Mouse (Mus musculus) testis, adult 2 months (tissue): ENCODE data around the gene Krtap26-1. TPM values are rescaled to one million over a fixed set of nuclear protein-coding genes. Genes with fewer than 3 reads are reported as not detected.

Experiments used
- H3K27ac ChIP-seq: fragments of 200-500 bp; 2 replicates; pipeline ENCODE4 v1.5.1; 2012; ENCODE audit warnings: low read depth, low read length; ENCODE audit not compliant: control insufficient read depth, insufficient read depth
- H3K27me3 ChIP-seq: fragments of 200-500 bp; 2 replicates; pipeline ENCODE4 v1.6.1; 2012; ENCODE audit warnings: mild to moderate bottlenecking, low read length, moderate library complexity; ENCODE audit not compliant: control insufficient read depth, insufficient read depth
- H3K36me3 ChIP-seq: fragments of 200-500 bp; 2 replicates; pipeline ENCODE4 v1.6.1; 2012; ENCODE audit warnings: mild to moderate bottlenecking, low read length; ENCODE audit not compliant: control insufficient read depth, insufficient read depth
- H3K4me1 ChIP-seq: fragments of 200-500 bp; 2 replicates; pipeline ENCODE4 v1.6.1; 2012; ENCODE audit warnings: low read length; ENCODE audit not compliant: control insufficient read depth, insufficient read depth
- H3K4me3 ChIP-seq: fragments of 200-500 bp; 2 replicates; pipeline ENCODE4 v1.5.1; 2012; ENCODE audit warnings: low read depth, mild to moderate bottlenecking, low read length, moderate library complexity, mixed read lengths; ENCODE audit not compliant: control insufficient read depth
- CTCF ChIP-seq: fragments of 200-500 bp; IDR thresholded peaks from 2 replicates; pipeline ENCODE4 v1.5.1; 2012; ENCODE audit warnings: low read depth, mild to moderate bottlenecking, inconsistent platforms, low read length, moderate library complexity; ENCODE audit not compliant: control insufficient read depth, insufficient read depth, insufficient replicate concordance
- POLR2A ChIP-seq: fragments of 200-500 bp; IDR thresholded peaks from 2 replicates; pipeline ENCODE4 v1.6.1; 2012; ENCODE audit warnings: low read depth, mild to moderate bottlenecking, inconsistent platforms, low read length, moderate library complexity; ENCODE audit not compliant: control insufficient read depth
- polyA plus RNA-seq: library from polyadenylated mRNA; depleted of rRNA; stranded (reverse); fragments of >200 nt; gene quantifications from 2 replicates; pipeline ENCODE4 v1.2.3, GENCODE M21; 2012; rRNA removed

Krtap26-1 gene
- polyA plus RNA-seq: not detected in 2 replicates

DNA sequence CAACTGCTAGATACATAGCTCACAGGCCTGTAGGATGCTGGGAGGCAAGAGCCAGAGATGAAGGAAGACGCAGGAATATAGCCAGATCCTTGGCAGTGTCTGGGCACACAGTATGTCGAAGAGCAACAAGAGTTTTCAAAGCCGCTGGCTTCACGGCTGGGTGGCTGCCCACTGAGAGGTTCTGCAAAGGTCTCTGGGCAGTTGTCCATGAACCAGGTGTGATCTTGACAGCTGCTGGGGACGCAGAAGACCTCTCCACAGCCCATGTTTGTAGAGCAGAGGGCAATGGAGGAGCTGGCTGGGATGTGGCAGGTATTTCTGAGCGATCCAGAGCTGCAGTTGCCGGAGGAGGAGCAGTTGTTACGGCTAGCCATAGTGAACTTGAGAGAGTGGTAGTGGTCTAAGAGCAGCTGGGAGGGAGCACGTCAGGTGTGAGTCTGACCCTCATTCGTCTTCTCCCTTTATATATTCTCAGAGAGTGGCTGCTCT, at the start of gene Krtap26-1:
Krtap26-1 (minus strand) TSS at position 439 of the 489 bp plus-strand sequence.
- no peak within 1 kb of the TSS for H3K4me3 ChIP-seq
- H3K27ac ChIP-seq: no peak within 1 kb of the TSS
- H3K4me1 ChIP-seq: peaks cover 3% of the 10 kb centered on the region; the same call in 1 of the 2 replicates
- H3K27me3 ChIP-seq: no peaks in the 10 kb centered on the region
- H3K36me3 ChIP-seq: no peaks in the 10 kb centered on the region
- no peak for TF ChIP-seq POLR2A
- no peak for TF ChIP-seq CTCF

DNA sequence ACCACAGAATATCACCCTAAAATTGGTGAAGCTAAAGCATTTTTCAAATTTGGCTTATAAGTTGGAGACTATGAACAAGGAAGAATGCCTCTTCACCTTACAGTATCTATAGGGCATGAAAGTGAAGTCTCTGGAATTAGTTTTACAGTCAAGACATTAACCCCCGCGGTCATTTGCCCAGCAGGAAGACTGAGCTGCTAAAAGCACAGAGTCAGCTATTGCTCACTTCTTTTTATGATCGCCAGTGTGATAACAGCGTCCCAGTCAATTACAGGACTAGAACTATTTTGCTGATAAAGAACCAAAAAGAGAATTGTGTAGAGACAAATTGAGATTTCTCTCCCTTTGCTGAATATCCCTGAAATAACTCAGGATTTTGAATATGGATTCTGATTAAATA, 48.7 kb upstream of the Krtap26-1 start:
- no peaks in the 10 kb centered on the region for H3K4me1 ChIP-seq
- H3K4me3 ChIP-seq: no peak overlapping the region
- TF ChIP-seq POLR2A (no peak), CTCF (no peak)
- no peak overlapping the region for H3K27ac ChIP-seq
- H3K27me3 ChIP-seq: no peaks in the 10 kb centered on the region
- no peaks in the 10 kb centered on the region for H3K36me3 ChIP-seq

DNA sequence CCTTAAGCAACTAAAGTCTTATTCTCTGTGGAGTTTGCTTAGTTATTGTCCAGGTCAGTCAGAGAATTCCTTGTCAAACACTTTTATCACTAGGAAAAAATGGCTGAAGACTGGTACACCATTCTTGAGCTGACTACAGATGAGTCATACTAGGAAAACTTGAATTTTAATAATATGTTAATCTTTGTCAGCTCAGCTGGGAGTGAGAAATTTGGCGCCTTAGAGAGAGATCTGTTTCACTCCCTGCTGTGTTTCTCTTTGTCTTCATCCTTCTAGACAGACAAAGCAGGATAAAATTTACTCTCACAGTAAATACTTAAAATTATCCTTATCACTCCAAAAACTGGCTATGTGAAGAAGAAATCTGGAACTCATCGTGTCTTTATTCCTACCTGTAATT, 33.7 kb upstream of the Krtap26-1 start:
- Histone ChIP-seq H3K27ac (no peak overlapping the region), H3K4me1 (peaks cover 3% of the 10 kb centered on the region), H3K4me3 (no peak overlapping the region), H3K27me3 (no peaks in the 10 kb centered on the region), H3K36me3 (no peaks in the 10 kb centered on the region)
- TF ChIP-seq CTCF (no peak), POLR2A (no peak)

DNA sequence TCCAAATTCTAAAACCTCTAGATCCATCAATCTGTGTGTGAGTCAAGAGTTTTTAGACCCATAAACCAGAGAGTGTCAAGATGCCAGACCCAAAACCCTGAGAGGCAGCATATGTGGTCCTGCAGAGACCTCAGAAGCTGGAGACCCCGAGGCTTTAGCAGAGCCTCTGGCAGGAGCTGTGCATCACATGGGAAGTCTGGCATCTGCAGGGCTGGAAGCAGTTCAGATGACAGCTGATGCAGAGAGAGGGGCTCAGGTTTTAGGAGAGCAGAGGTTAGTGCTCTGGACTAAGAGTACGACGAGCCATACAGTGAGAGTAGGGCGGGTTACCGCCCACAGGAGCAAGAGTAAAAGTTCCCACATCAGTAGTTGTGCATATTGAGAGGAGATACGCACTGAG, 31.5 kb upstream of the Krtap26-1 start:
- Histone ChIP-seq H3K4me3 (no peak overlapping the region), H3K4me1 (peaks cover 3% of the 10 kb centered on the region), H3K36me3 (no peaks in the 10 kb centered on the region), H3K27me3 (no peaks in the 10 kb centered on the region), H3K27ac (no peak overlapping the region)
- TF ChIP-seq POLR2A: no peak
- TF ChIP-seq CTCF: no peak

DNA sequence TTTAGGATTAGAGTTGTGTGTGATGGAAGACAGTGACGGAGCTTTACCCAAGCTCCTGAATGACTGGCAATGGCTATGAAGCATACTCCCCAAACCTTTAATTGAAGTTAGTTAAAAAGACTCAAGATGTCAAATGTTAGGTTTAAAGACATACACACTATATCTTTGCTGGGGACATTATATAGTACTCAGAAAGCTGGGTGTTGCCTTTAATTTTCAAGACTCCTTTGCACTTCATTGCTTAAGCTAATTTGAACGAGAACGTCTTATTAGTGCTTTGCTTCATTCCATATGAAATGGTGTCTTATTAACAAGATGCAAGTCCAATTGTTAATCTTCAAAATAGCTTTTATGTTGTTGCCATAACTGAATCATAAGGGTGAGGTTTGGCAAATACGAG, 24.0 kb upstream of the Krtap26-1 start, which contains the start of gene Krtap27-1:
Krtap27-1 (minus strand) TSS at position 101 of the 400 bp plus-strand sequence.
- H3K27me3 ChIP-seq: no peaks in the 10 kb centered on the region
- H3K36me3 ChIP-seq: no peaks in the 10 kb centered on the region
- no peak for TF ChIP-seq POLR2A
- TF ChIP-seq CTCF: no peak
- H3K4me3 ChIP-seq: no peak within 1 kb of the TSS
- no peaks in the 10 kb centered on the region for H3K4me1 ChIP-seq
- H3K27ac ChIP-seq: no peak within 1 kb of the TSS

DNA sequence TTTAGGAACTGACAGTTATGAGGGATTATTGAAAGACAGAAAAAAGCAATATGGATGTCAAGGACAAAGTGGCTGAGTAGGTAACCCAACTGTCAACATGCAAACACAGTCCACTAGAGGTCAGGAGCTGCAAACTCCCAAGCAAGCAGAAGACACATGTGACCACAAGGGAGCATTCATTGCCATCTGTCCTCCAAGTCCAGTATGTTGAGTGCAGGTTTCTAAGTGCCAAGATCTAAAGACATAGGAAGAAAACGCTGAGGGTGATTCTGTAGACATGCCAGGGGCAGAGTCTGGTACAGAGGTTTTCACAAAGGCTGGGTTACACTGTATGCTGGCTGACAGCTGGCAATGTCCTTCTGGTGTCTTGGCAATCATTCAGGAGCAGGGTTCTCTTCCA, 9.8 kb upstream of the Krtap26-1 start:
- H3K4me1 ChIP-seq: no peaks in the 10 kb centered on the region
- H3K27ac ChIP-seq: no peak overlapping the region
- H3K4me3 ChIP-seq: no peak overlapping the region
- no peaks in the 10 kb centered on the region for H3K27me3 ChIP-seq
- no peak for TF ChIP-seq CTCF
- no peak for TF ChIP-seq POLR2A
- no peaks in the 10 kb centered on the region for H3K36me3 ChIP-seq

DNA sequence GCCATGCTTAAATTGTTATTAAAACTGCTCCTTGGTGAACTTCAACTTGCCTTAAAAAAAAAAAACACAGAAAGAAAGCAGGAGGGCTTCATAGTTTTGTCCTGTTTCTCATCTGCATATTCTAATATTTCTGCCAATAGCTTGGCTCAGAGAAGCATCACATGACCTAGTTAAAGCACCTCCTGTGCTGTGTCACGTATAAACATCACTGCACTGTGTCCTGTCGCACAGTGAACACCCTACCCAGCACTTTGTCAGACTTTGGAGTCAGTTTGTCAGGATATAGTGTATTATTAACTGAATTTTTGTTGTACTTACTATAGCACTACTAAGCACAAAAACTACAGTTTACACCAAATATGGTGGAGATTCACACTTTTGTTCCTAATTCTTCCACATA, 4.4 kb upstream of the Krtap26-1 start:
- Histone ChIP-seq H3K27me3 (no peaks in the 10 kb centered on the region), H3K4me3 (no peak overlapping the region), H3K27ac (no peak overlapping the region), H3K36me3 (no peaks in the 10 kb centered on the region), H3K4me1 (peaks cover 3% of the 10 kb centered on the region; the same call in 1 of the 2 replicates)
- TF ChIP-seq CTCF: no peak
- no peak for TF ChIP-seq POLR2A
